Mouse (Mus musculus): ENCODE measurements at regions not wholly inside any gene's neighbourhood (a gene's known extent, or its start where the extent isn't known, plus 50 kb on each side); places are given as distances from the start of the nearest gene placed in this dataset.

DNA sequence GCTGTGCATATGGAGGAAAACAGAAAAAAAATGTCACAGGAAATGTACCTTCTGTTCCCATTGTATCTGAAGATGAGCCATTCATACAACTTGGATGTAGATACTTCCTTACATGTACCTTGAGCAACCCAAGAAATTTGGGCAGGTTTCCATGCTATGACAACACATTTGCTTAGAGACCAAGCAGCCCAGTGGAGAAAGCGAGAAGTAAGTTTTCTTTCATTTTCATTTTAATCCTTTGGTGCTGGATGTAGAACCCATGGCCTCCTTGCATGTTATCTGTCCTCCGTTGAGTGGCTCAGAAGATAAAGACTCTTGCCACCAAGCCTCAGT, 174.3 kb downstream of the Plk2 start:
- Histone ChIP-seq H3K9ac (ENCODE audit: low read depth, low read length) (no peak overlapping the region), H3K4me3 (ENCODE audit: low read depth, low read length) (no peak overlapping the region), H3K27me3 (ENCODE audit: control insufficient read depth, insufficient read depth, low read depth, low read length) (no peaks in the 10 kb centered on the region), H3K4me1 (ENCODE audit: control insufficient read depth, low read depth, low read length) (no peaks in the 10 kb centered on the region), H3K4me2 (ENCODE audit: low read depth, low read length) (no peak overlapping the region), H3K27ac (ENCODE audit: low read length) (no peak overlapping the region; the same call in 1 of the 2 replicates), H3K36me3 (ENCODE audit: control insufficient read depth, insufficient read depth) (no peaks in the 10 kb centered on the region), H3K9me3 (replicated peaks; ENCODE audit: control insufficient read depth, low read length) (no peaks in the 10 kb centered on the region)
- WGBS (ENCODE audit: insufficient replicate concordance), result 51% methylated on average over 2 of the region's 2 CpGs
- ATAC-seq (ENCODE audit: low read depth), result no peak

GRCm38 (mm10) chr13:110570386-110570785, 175.5 kb downstream of the Plk2 start:
- no peak overlapping the region for H3K9ac ChIP-seq (ENCODE audit: low read depth, low read length)
- no peak overlapping the region for H3K27ac ChIP-seq (ENCODE audit: low read length)
- H3K4me3 ChIP-seq (ENCODE audit: low read depth, low read length), result no peak overlapping the region
- H3K9me3 ChIP-seq (replicated peaks; ENCODE audit: control insufficient read depth, low read length), result no peaks in the 10 kb centered on the region
- no peak for ATAC-seq (ENCODE audit: low read depth)
- H3K4me2 ChIP-seq (ENCODE audit: low read depth, low read length), result no peak overlapping the region
- H3K4me1 ChIP-seq (ENCODE audit: control insufficient read depth, low read depth, low read length), result no peaks in the 10 kb centered on the region
- H3K36me3 ChIP-seq (ENCODE audit: control insufficient read depth, insufficient read depth), result no peaks in the 10 kb centered on the region
- H3K27me3 ChIP-seq (ENCODE audit: control insufficient read depth, insufficient read depth, low read depth, low read length), result no peaks in the 10 kb centered on the region

GRCm38 (mm10) chr13:110573360-110574065, 178.7 kb downstream of the Plk2 start:
- H3K9me3 ChIP-seq (replicated peaks; ENCODE audit: control insufficient read depth, low read length), result no peaks in the 10 kb centered on the region
- no peak overlapping the region for H3K27ac ChIP-seq (ENCODE audit: low read length)
- no peaks in the 10 kb centered on the region for H3K36me3 ChIP-seq (ENCODE audit: control insufficient read depth, insufficient read depth)
- H3K4me2 ChIP-seq (ENCODE audit: low read depth, low read length), result no peak overlapping the region
- no peak overlapping the region for H3K9ac ChIP-seq (ENCODE audit: low read depth, low read length)
- no peak for ATAC-seq (ENCODE audit: low read depth)
- no peaks in the 10 kb centered on the region for H3K27me3 ChIP-seq (ENCODE audit: control insufficient read depth, insufficient read depth, low read depth, low read length)
- H3K4me3 ChIP-seq (ENCODE audit: low read depth, low read length), result no peak overlapping the region
- 56% methylated on average over 7 of the region's 7 CpGs for WGBS (ENCODE audit: insufficient replicate concordance)
- H3K4me1 ChIP-seq (ENCODE audit: control insufficient read depth, low read depth, low read length), result no peaks in the 10 kb centered on the region

- H3K36me3 ChIP-seq (ENCODE audit: control insufficient read depth, insufficient read depth), result no peaks in the 10 kb centered on the region
- no peak overlapping the region for H3K9ac ChIP-seq (ENCODE audit: low read depth, low read length)
- 67% methylated on average over 6 of the region's 6 CpGs for WGBS (ENCODE audit: insufficient replicate concordance)
- no peaks in the 10 kb centered on the region for H3K4me1 ChIP-seq (ENCODE audit: control insufficient read depth, low read depth, low read length)
- no peaks in the 10 kb centered on the region for H3K9me3 ChIP-seq (replicated peaks; ENCODE audit: control insufficient read depth, low read length)
- H3K27ac ChIP-seq (ENCODE audit: low read length), result no peak overlapping the region
- no peak overlapping the region for H3K4me3 ChIP-seq (ENCODE audit: low read depth, low read length)
- H3K27me3 ChIP-seq (ENCODE audit: control insufficient read depth, insufficient read depth, low read depth, low read length), result no peaks in the 10 kb centered on the region
- no peak overlapping the region for H3K4me2 ChIP-seq (ENCODE audit: low read depth, low read length)
- no peak for ATAC-seq (ENCODE audit: low read depth)
Measured at GRCm38 (mm10) chr13:110574764-110575471, 180.1 kb downstream of the Plk2 start.

DNA sequence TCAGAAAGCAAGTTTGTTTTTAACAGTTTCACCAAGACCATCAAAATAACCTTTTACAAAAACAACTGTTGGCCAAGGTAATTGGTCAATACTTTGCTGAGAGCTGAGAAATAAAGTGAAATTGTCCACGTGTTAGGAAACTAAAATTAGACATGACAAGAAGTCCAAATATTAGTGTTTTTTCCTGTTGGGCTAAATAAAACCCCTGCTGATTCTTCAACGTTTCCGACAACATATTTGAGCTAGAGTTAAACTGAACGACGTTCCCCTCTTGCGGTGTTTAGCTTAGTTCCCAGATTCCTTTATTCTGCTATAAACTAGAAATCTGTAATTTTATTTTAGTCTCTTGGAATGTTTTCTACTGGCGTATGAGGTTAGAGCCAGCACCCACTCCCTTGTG, 183.3 kb downstream of the Plk2 start:
- Histone ChIP-seq H3K9ac (ENCODE audit: low read depth, low read length) (no peak overlapping the region), H3K9me3 (replicated peaks; ENCODE audit: control insufficient read depth, low read length) (no peaks in the 10 kb centered on the region), H3K27me3 (ENCODE audit: control insufficient read depth, insufficient read depth, low read depth, low read length) (no peaks in the 10 kb centered on the region), H3K4me2 (ENCODE audit: low read depth, low read length) (no peak overlapping the region), H3K36me3 (ENCODE audit: control insufficient read depth, insufficient read depth) (no peaks in the 10 kb centered on the region), H3K4me1 (ENCODE audit: control insufficient read depth, low read depth, low read length) (no peaks in the 10 kb centered on the region), H3K27ac (ENCODE audit: low read length) (no peak overlapping the region), H3K4me3 (ENCODE audit: low read depth, low read length) (no peak overlapping the region)
- no peak for ATAC-seq (ENCODE audit: low read depth)
- 59% methylated on average over 7 of the region's 7 CpGs for WGBS (ENCODE audit: insufficient replicate concordance)

GRCm38 (mm10) chr13:110580166-110580565, 185.3 kb downstream of the Plk2 start:
- H3K4me3 ChIP-seq (ENCODE audit: low read depth, low read length), result no peak overlapping the region
- H3K9ac ChIP-seq (ENCODE audit: low read depth, low read length), result no peak overlapping the region
- no peak overlapping the region for H3K4me2 ChIP-seq (ENCODE audit: low read depth, low read length)
- no peak overlapping the region for H3K27ac ChIP-seq (ENCODE audit: low read length)
- WGBS (ENCODE audit: insufficient replicate concordance), result 74% methylated on average over 4 of the region's 4 CpGs
- no peaks in the 10 kb centered on the region for H3K27me3 ChIP-seq (ENCODE audit: control insufficient read depth, insufficient read depth, low read depth, low read length)
- no peak for ATAC-seq (ENCODE audit: low read depth)
- no peaks in the 10 kb centered on the region for H3K9me3 ChIP-seq (replicated peaks; ENCODE audit: control insufficient read depth, low read length)
- H3K36me3 ChIP-seq (ENCODE audit: control insufficient read depth, insufficient read depth), result no peaks in the 10 kb centered on the region
- H3K4me1 ChIP-seq (ENCODE audit: control insufficient read depth, low read depth, low read length), result no peaks in the 10 kb centered on the region

- Histone ChIP-seq H3K4me3 (ENCODE audit: low read depth, low read length) (no peak overlapping the region), H3K36me3 (ENCODE audit: control insufficient read depth, insufficient read depth) (no peaks in the 10 kb centered on the region), H3K27me3 (ENCODE audit: control insufficient read depth, insufficient read depth, low read depth, low read length) (no peaks in the 10 kb centered on the region), H3K9me3 (replicated peaks; ENCODE audit: control insufficient read depth, low read length) (no peaks in the 10 kb centered on the region), H3K9ac (ENCODE audit: low read depth, low read length) (no peak overlapping the region), H3K27ac (ENCODE audit: low read length) (no peak overlapping the region), H3K4me2 (ENCODE audit: low read depth, low read length) (no peak overlapping the region), H3K4me1 (ENCODE audit: control insufficient read depth, low read depth, low read length) (no peaks in the 10 kb centered on the region)
- no peak for ATAC-seq (ENCODE audit: low read depth)
- 55% methylated on average over 5 of the region's 5 CpGs for WGBS (ENCODE audit: insufficient replicate concordance)
Measured at GRCm38 (mm10) chr13:110580570-110580969, 185.7 kb downstream of the Plk2 start.

GRCm38 (mm10) chr13:110584765-110585164, 189.9 kb downstream of the Plk2 start:
- no peak overlapping the region for H3K4me2 ChIP-seq (ENCODE audit: low read depth, low read length)
- no peak overlapping the region for H3K9ac ChIP-seq (ENCODE audit: low read depth, low read length)
- no peaks in the 10 kb centered on the region for H3K27me3 ChIP-seq (ENCODE audit: control insufficient read depth, insufficient read depth, low read depth, low read length)
- ATAC-seq (ENCODE audit: low read depth), result no peak
- H3K4me1 ChIP-seq (ENCODE audit: control insufficient read depth, low read depth, low read length), result no peaks in the 10 kb centered on the region
- no peak overlapping the region for H3K27ac ChIP-seq (ENCODE audit: low read length)
- no peaks in the 10 kb centered on the region for H3K36me3 ChIP-seq (ENCODE audit: control insufficient read depth, insufficient read depth)
- WGBS (ENCODE audit: insufficient replicate concordance), result 68% methylated on average over 10 of the region's 10 CpGs
- no peak overlapping the region for H3K4me3 ChIP-seq (ENCODE audit: low read depth, low read length)
- no peaks in the 10 kb centered on the region for H3K9me3 ChIP-seq (replicated peaks; ENCODE audit: control insufficient read depth, low read length)

DNA sequence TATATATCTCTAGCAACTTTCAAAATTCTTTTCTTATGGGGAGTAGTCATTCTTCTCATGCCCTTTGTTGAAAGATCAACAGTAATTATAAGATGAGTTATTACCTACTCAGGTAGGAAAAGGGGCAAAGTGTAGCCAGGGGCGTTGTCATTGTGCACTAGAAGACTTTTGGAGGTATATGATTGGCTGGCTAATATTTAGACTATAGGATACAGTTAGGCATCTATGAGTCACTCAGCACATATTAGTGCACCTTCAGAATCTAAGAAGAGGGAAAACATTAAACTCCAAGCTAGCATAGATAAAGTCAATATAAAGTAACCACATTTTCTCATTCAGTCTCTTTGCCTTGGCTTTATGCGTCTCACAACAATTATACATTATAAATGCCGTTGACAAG, 199.8 kb downstream of the Plk2 start:
- Histone ChIP-seq H3K4me3 (ENCODE audit: low read depth, low read length) (no peak overlapping the region), H3K9me3 (replicated peaks; ENCODE audit: control insufficient read depth, low read length) (no peaks in the 10 kb centered on the region), H3K36me3 (ENCODE audit: control insufficient read depth, insufficient read depth) (no peaks in the 10 kb centered on the region), H3K9ac (ENCODE audit: low read depth, low read length) (no peak overlapping the region), H3K27ac (ENCODE audit: low read length) (no peak overlapping the region), H3K4me1 (ENCODE audit: control insufficient read depth, low read depth, low read length) (no peaks in the 10 kb centered on the region), H3K27me3 (ENCODE audit: control insufficient read depth, insufficient read depth, low read depth, low read length) (no peaks in the 10 kb centered on the region), H3K4me2 (ENCODE audit: low read depth, low read length) (no peak overlapping the region)
- no peak for ATAC-seq (ENCODE audit: low read depth)
- WGBS (ENCODE audit: insufficient replicate concordance), result 71% methylated on average over 3 of the region's 3 CpGs
